Mouse (Mus musculus): ENCODE measurements around the gene 1700001C19Rik.
A peak's percentile ranks its signal among the peaks of the same experiment; 100 is the strongest.

1700001C19Rik gene

GRCm38 (mm10) chr17:47436907-47437547 lies at the start of gene 1700001C19Rik:
Gene 1700001C19Rik (minus strand): TSS chr17:47437376.
- no peak for DNase-seq

GRCm38 (mm10) chr17:47485791-47486190 lies 48.6 kb upstream of the 1700001C19Rik start:
- DNase-seq: no peak

DNA sequence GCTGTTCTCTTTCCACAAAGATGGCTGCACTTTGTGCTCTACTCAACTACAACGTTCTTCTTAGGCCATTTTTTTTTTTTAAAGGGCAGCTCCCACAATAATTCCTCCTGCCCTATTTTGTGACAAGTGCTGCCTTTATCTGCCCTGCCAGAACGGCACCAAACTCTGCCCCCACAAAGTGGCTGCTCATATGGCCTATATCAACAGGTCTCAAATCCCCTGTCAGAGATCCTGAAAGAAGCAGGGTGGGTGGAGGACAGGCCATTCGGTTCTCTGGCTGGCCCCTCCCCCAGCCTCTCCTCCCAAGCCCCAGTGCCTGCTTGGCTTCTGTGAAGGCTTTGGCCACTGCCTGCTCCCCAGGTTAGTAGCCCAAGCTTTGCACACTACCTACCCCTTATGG lies 47.8 kb upstream of the 1700001C19Rik start:
- DNase-seq: no peak

GRCm38 (mm10) chr17:47484241-47484921 lies 47.2 kb upstream of the 1700001C19Rik start:
- DNase-seq: no peak

GRCm38 (mm10) chr17:47482401-47482800 lies 45.2 kb upstream of the 1700001C19Rik start:
- no peak for DNase-seq

DNA sequence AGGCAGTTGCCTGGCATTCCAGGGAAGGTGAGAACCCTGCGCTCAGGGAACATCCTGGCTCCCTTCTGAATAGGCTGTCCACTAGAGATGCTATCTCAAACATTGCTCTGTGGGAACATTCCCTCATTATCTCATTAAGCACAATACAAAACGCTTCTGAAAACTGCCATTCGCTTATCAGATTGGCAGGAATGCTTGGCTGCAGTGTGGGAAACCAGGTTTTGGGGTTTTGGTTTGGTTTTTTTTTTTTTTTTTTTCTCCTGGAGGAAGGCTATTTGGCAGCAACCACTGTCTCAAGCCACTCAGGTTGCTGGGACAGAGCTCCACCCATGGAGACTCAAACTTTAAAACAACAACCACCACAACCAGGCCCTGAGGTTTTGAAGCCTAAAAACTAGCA lies 42.7 kb upstream of the 1700001C19Rik start:
- DNase-seq: no peak

DNA sequence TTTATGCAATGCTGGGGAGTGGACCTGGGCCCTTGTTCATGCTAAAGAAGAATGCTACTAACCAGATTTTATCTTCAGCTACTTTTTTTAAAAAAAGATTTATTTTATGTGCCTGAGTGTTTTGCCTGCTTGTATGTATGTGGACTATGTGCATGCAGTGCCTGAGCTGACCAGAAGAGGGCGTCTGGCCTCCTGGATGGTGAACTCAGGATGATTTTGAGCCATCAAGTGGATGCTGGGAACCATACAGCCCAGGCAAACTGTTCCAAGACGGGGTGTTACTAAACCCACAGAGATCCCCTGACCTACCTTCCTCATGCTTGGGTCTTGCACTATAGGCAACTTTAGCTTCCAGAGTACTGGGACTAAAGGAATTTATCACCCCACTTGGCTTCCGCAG lies 38.5 kb upstream of the 1700001C19Rik start:
- DNase-seq: no peak

DNA sequence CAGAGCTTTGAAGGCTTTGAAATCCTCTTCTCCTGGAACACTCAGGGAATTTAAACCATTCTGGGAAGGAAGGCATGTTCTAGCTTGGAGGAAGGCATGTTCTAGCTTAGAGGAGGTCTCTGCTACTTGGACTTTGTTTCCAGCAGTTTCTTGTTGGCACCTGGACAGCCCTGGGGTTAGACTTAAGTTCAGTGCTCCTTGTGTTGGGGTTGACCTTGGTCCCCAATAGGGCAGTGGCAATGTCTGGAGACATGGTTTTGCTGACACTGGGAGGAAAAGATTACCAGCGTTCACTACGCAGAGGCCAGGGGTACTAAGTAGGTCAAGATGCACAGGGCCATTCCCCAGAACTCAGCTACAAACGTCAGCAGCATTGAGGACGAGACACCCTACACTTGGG lies 38.0 kb upstream of the 1700001C19Rik start:
- DNase-seq: no peak

GRCm38 (mm10) chr17:47474250-47474649 lies 37.1 kb upstream of the 1700001C19Rik start:
- no peak for DNase-seq

- DNase-seq: no peak
Measured at GRCm38 (mm10) chr17:47473434-47473974, 36.3 kb upstream of the 1700001C19Rik start.

- DNase-seq: no peak
Measured at GRCm38 (mm10) chr17:47472435-47473350, 35.5 kb upstream of the 1700001C19Rik start.

DNA sequence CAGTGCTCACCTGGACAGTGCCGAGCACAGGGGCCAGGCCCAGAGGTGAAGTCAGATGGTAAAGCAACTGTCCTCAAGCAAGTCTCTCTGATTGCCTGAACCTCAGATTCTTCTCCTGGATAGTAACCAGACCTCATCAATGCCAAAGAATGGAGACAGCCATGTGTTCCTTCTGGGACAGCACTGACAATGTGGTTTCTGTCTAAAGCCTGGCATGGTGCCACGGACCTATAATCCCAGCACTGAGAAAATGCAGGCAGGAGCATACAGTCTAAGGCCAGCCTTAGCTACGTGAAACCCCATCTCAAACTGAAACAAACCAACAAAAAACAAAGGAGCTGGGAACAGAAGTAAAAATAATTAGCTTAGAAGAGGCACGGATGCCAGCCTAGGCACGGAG lies 33.5 kb upstream of the 1700001C19Rik start:
- DNase-seq: peak; percentile 87

DNA sequence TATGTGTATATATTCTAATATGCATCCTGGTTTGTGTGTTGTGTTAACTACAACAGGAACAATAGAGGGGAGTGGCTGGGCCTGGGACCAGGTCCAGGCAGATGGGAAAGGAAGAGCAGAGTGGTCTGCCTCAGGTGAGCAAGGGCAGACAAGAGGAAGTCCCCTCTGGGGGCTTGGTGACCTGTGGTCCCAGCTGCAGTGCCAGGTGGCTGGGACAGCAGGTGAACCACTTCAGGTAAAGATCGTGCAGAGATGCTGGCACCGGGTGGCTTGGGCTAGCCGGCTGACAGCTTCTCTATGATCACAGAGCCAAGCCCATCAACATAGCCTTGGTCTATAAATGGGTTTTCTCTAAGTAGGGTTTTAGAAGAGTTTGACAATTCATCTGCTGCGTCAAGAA lies 32.9 kb upstream of the 1700001C19Rik start:
- peak; percentile 81 for DNase-seq

DNA sequence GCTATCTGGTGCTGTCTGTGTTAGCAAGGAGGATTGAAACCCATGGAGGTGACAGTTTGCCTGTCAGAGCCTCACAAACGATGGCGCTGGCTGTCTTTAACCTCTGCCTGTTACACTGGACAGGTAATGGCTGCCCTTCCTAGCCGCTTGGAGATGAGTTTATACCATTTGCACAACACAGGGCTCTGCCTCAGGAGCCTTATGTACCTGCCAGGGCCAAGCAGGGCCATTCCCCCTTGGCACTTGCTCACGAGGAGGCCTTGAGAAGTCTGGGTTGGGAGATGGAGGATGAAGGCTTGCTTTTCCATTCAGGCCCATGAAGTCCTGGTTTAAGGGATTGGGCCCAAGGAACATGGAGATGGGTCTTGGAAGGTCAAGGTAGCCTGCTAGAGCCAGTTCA lies 32.5 kb upstream of the 1700001C19Rik start:
- no peak for DNase-seq

GRCm38 (mm10) chr17:47468466-47468865 lies 31.3 kb upstream of the 1700001C19Rik start:
- peak; percentile 30 for DNase-seq

GRCm38 (mm10) chr17:47468063-47468462 lies 30.9 kb upstream of the 1700001C19Rik start:
- DNase-seq: no peak

DNA sequence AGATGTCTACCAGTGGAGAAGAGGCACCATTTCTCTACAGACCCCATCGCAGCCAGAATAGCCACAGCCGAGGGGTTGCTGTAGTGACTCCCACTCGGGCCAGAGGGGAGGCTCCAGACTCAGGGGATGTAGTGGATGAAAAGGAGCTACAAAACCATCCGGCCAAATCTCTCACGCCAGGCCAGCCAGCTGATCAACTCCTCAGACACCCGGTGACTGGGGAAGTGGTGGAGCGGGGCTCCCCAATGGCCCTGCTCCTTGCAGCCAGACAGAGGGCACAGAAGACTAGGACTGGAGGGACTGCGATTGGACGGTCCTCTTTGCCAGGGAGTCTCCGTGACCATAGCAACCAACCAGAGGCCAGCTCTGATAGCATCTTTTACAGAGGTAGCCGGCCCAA lies 30.5 kb upstream of the 1700001C19Rik start:
- no peak for DNase-seq

GRCm38 (mm10) chr17:47466284-47466683 lies 29.1 kb upstream of the 1700001C19Rik start:
- no peak for DNase-seq

DNA sequence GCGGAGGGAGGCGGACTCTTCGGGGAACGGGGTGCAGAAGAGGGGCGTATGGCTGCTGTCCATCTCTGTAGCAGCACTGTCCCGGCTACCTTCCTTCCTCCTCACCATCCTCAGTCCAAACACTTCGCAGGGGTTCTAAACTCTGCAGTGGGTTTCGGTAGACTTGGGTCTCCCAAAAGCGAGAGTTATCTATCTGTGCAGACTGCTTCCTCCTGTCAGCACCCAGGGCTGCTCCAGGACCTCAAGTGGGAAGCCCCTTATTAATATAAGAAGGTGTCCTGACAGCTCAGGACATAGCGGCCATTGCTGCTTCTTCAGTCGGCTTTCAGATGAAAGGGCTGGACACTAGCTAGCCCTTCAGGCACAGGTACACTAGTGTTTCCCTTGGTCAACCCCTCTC lies 27.8 kb upstream of the 1700001C19Rik start:
- no peak for DNase-seq

DNA sequence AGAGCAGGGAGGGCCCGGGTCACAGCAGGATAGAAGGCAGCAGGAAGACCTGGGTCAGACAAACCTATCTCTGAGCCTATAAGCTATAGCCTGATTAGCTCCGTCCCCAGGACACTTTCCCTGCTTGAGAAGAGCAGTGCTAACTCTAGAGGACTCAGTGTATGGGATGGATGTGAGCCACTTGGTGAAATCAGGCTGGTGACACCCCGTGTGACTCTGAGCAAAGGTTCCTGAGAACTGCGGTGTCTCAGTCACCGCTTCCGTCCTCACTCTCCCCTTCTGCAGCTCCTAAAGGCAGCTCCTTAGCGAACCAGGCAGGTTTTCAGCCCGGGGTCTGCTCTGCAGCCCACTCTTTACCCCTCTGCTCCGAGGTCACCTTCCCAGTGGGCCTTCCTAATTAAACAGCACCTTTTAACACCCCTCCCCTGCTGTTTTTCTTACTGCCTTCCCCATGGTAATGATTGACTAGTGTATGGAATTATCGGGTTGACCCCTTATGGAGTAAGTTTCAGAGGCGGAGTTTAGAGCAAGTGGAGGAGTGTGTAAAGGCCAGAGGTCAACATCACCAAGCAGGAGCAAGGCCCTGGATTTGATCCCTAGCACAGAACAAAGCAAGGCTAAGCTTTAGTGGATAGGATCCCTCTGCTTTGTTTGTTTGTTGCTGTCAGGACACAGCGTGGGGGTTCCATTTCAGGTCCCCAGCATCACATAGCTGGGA lies 27.2 kb upstream of the 1700001C19Rik start:
- no peak for DNase-seq

DNA sequence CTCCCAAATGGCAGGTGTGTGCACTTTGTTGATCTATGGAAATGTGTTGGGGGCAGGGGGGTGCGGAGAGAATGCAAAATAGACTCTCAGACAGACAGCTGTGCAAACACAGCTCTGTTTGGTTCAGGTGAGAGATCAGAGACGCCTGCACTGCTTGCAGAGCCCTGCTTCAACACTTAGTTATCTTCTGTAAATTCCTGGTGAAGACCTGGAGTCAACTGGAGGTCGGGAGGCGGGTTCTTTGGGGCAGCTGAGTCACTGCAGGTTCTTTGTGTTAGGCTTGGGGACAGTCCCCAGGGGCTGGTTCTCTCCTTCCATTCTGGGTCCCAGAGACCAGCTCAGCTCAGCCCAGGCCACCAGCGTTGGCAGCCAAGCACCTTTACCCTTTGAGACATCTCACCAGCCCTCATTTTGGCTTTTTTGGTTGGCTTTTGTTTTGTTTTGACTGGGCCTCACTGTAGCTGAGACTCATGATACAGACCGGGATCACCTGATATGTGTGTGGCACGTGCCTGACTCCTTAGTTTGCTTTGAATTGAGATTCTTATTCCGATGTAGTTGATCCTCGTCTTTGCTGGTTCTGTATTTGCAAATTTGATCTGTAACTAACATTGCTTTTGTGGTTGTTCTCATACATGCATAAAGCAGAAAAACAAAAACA lies 25.7 kb upstream of the 1700001C19Rik start:
- no peak for DNase-seq

GRCm38 (mm10) chr17:47462209-47462608 lies 25.0 kb upstream of the 1700001C19Rik start:
- DNase-seq: no peak

All from cerebellum, adult 9-10 months (tissue).